Mouse (Mus musculus) fat pad, adult 2 months (tissue): ENCODE data around the gene Nol12.
A peak's percentile ranks its signal among the peaks of the same experiment; 100 is the strongest.

ENCODE experiments used
- DNase-seq: peaks from one replicate; pipeline ENCODE4 v3.0.0-alpha.2; 2011; ENCODE audit warnings: low read depth, low spot score; ENCODE audit errors: extremely low read depth

Gene Nol12

DNA sequence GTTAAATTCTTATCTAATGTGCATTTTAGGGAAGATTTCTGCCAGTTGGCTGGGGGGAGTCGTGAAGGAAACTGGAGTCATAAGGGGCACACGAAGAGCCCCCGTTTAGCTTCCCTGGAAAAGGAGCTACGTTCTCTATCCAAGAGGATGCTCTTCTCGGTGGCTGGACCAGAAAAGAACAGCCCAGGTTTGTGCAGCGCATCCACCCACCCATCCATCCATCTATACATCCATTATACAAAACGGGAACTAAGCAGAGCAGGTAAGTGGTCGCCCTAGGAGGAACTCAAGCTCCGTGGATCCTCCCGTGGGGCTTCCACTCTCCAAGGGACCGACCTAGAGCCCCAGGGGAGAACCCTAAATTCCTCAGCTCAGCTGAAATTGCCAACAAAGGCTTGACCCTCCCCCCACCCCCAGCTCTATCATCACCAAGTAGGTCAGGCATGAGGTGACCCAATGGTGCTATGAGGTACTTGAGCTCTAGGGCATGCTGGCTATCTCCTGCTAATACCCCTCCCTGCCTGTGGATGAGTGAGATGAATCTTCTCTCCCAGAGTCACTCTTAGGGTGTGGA is 13.5 kb downstream of the Nol12 start:
- DNase-seq, result no peak

DNA sequence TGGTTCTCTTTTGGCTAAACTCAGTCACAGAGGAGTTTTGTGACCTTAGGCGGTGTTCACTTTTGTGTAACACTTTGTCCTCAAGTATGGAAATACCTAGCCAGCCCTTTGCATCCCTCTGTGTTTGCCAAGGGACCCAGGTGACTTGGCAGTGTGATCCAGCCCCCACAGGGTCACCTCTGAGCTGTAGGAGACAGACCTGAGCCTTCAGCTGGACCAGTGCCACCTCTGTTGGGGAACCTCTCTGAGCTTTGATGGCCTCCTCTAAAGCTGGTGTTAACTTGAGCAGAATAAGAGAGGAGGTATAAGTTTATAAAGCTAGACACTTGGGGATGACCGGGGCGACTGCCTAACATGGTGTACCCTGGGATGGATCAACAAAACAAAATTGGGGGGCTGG is 14.2 kb downstream of the Nol12 start:
- DNase-seq, result no peak

- DNase-seq, result no peak
These were observed 20.9 kb downstream of the Nol12 start for GRCm38 (mm10) chr15:78955663-78956062.

- DNase-seq, result no peak
These were observed 21.6 kb downstream of the Nol12 start for GRCm38 (mm10) chr15:78956351-78956750.

DNA sequence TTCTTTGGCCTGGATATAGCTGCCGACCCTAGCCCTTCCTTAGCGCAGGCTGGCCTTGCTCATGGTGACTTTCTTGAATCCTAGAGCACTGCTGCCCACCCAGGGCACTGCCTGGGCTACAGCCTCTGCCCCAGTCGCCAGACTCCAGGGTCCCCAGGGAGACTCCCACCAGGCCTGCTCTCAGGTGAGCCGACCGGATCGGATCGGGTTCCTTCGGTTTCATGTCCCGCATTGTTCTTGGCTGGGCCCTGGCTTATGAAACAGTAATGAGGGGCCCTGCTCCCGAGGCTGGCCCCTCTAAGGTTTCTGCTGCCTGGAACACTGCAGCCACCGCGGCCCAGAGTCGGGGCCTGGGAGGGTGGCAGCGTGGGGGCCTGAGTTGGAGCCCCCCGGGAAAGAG is 22.3 kb downstream of the Nol12 start:
- DNase-seq, result no peak

GRCm38 (mm10) chr15:78959537-78959936 is 24.8 kb downstream of the Nol12 start:
- no peak for DNase-seq

DNA sequence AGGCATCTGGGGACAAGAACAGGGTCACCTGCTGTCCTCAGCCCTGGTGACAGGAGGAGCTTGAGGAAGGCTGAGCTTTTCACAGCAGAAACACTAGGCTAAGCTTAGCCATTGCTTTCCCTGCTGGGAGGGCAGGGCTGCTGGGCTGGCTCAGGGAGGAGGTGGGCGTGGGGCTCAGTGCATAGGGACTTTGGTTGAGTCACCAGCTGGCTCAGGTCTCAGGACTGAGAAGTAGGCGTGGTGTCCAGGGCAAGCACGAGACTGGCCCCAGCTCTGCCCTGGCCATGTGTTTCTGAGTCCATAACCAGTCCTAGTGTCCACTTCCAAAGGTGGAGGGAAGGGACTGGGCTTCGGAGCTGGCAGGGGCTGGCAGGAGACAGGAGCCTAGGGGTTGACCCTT is 25.4 kb downstream of the Nol12 start:
- DNase-seq, result no peak

DNA sequence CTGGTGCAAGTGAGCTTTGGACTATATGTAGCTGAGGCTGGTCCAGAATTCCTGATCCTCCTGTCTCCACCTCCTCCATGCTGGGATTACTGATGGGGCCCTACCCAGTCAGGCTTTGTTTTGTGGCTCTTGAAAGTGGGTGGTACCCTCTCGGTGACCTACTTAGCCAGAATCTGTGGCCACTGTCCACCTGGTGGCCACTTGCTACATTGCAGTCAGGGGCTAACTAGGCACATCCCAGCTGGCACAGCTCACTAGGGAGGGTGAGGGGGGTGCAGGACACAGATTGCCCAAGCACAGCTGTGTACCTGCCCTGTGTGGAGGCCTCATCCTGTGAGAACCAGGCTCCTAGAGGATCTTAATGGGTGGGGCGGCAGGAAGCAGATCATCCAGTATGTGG is 28.2 kb downstream of the Nol12 start:
- DNase-seq, result no peak

GRCm38 (mm10) chr15:78971626-78972025 is 36.9 kb downstream of the Nol12 start:
- DNase-seq, result no peak

DNA sequence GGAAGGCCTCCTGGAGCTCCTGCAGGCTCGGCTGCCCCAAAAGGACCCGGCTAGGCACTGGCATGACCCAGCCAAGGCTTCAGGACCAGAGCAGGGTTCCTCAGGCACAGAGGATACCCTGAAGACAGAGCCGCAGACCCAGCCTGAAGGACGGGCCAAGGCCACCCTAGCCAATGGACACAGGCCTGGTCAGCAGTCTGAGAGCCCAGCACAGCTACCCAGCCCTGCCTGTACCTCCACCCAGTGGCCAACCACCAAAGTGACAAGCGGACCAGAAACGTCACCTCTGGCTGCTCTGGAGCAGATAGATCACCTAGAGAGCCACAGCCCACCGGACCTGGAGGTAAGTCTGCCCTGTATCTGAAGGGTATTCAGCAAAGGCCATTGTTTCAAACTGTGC is 39.2 kb downstream of the Nol12 start:
- no peak for DNase-seq

DNA sequence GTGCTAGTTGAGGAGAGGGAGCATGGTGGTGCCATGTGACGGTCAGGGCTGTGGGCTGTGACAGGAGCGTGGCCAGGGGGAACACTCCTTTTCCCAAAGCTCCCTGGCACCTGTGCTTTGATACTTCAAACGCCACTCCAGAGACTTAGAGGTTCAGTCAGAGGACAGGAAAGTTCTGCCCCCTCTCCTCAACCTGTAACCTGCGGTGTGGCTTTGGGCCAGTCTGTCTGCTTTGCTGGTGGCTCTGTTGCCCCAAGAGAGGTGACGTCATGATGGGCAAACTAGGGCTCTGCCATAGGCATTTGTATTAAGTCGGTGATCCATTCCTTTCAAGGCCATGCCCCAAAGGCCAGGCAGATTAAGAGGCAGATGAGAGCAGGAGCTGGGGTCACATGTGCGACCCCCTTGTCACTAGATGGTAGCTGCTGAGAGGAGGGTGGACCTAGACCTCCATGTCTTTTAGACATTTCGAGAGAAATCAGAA is 43.0 kb downstream of the Nol12 start:
- DNase-seq, result no peak

- no peak for DNase-seq
These were observed 44.1 kb downstream of the Nol12 start for GRCm38 (mm10) chr15:78978875-78979274.

DNA sequence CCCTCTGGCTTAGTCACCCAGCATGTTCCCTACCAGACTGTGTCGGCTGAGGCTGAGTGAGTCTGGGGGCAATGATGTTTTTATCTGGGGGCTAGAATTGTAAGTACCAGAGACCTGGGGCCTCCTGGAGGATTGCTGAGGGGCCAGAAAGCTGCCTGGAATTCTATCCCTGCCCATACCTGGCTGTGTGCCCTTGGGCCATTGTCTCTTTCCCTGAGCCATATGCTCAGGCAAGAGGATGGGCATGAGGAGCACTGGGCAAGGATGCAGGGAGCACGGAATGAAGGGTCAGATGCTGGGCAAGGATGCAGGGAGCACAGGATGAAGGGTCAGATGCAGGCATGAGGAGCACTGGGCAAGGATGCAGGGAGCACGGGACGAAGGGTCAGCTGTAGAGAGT is 45.4 kb downstream of the Nol12 start:
- DNase-seq, result no peak

DNA sequence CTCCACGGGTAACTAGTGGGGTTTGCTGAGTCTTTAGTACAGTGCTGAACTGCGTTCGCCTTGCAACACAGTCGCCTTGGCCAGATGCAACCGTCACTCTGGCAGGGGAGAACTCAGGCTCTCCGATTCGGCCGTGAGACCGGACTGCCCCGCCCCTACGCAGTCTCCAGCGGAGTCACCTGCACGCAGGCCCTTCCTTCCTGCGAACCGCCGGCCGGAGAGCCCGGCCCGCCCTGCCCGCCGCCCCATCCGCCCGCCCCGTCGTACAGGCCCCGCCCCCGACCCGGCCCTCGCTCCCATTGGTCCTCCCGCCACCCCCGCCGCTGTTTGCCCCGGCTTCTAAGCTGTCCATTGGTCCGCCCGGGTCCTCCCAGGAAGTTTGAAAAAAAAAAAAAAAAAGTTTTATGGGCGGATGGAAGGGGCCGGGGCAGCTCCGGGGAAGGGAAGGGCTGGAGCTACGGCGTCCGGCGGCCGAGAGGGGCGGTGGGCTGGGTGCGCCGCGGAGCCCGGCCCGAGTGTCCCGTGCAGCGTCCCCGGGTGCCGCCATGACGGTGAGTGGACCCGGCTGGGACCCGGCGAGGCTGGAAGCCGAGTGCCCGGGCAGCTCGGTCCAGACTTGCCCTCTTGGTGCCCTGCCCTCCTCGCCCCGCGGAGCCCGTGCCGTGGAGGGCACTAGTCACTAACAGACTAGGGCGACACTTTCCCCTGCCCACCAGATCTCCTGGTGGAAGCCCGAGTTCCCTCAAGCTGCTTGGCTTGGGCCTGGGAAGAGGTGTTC is 48.1 kb downstream of the Nol12 start:
- peak; percentile 43 for DNase-seq

GRCm38 (mm10) chr15:78983436-78984285 is 48.9 kb downstream of the Nol12 start:
- no peak for DNase-seq

- DNase-seq, result no peak
These were observed 49.6 kb downstream of the Nol12 start for GRCm38 (mm10) chr15:78984286-78984778.

- DNase-seq, result no peak
These were observed 51.9 kb downstream of the Nol12 start for GRCm38 (mm10) chr15:78986536-78987220.

- DNase-seq, result no peak
These were observed 53.8 kb downstream of the Nol12 start for GRCm38 (mm10) chr15:78988499-78988971.

- no peak for DNase-seq
These were observed 54.7 kb downstream of the Nol12 start for GRCm38 (mm10) chr15:78989152-78990092.

DNA sequence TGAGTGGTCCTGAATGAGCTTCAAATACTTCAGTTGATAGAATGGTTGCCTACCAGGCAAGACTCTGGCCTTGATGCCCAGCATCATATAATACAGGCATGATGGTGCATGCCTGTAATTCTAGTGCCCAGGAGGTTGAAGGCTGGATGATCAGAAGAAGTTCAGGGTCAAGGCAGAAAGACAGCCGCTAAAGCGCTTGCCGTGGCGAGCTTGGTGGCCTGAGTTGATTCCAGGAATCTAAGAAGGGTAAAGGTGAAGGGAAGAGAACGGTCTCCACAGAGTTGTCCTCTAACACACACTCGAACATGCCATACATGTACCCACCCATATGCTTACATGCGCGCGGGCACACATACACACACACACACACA is 55.3 kb downstream of the Nol12 start:
- DNase-seq, result no peak
